Mouse (Mus musculus) ES-E14 (cell line): ENCODE data around the gene Wwtr1. TPM values are rescaled to one million over a fixed set of nuclear protein-coding genes. Genes with fewer than 3 reads are reported as not detected.

Experiments
- DNase-seq: peaks from one replicate; pipeline ENCODE4 v3.0.0-alpha.2; 2013; ENCODE audit warnings: low read depth, low spot score
- H3K27ac ChIP-seq: 2 replicates; pipeline ENCODE4 v1.5.1; 2012; ENCODE audit warnings: low read depth, mild to moderate bottlenecking, low read length, moderate library complexity, mixed read lengths; ENCODE audit not compliant: poor library complexity, insufficient read depth, severe bottlenecking
- H3K36me3 ChIP-seq: 2 replicates; pipeline ENCODE4 v1.6.1; 2012; ENCODE audit warnings: mild to moderate bottlenecking, low read length, moderate library complexity, mixed read lengths; ENCODE audit not compliant: control insufficient read depth, poor library complexity, insufficient read depth, severe bottlenecking
- H3K4me1 ChIP-seq, 2 experiments: fragments of 150-350 bp in 1 of 2; sonication (generic) in 1 of 2; 2 replicates each; pipeline ENCODE4 v1.6.1; 2012; ENCODE audit warnings: low read length in 2 of 2, mild to moderate bottlenecking in 1 of 2, mixed read lengths in 1 of 2; ENCODE audit not compliant: control insufficient read depth in 2 of 2, insufficient read depth in 2 of 2, poor library complexity in 1 of 2
- H3K4me3 ChIP-seq, 2 experiments: fragments of 150-350 bp in 1 of 2; sonication (generic) in 1 of 2; 2 replicates each; pipeline ENCODE4 v1.5.1; 2012; ENCODE audit warnings: low read length in 2 of 2, low read depth in 1 of 2, mild to moderate bottlenecking in 1 of 2, mixed read lengths in 1 of 2; ENCODE audit not compliant: insufficient read depth in 1 of 2, poor library complexity in 1 of 2, severe bottlenecking in 1 of 2
- H3K9ac ChIP-seq: 2 replicates; pipeline ENCODE4 v1.6.1; 2012; ENCODE audit warnings: low read depth, mild to moderate bottlenecking, low read length, mixed read lengths; ENCODE audit not compliant: poor library complexity, insufficient read depth, severe bottlenecking
- H3K9me3 ChIP-seq: fragments of 150-350 bp; sonication (generic); 2 replicates; pipeline ENCODE4 v1.6.1; 2012; ENCODE audit warnings: low read depth, mild to moderate bottlenecking, low read length; ENCODE audit not compliant: control insufficient read depth, insufficient read depth
- CHD2 ChIP-seq: IDR thresholded peaks from 2 replicates; pipeline ENCODE4 v1.6.1; 2014; ENCODE audit warnings: mild to moderate bottlenecking, low read depth, low read length, inconsistent platforms
- HCFC1 ChIP-seq: IDR thresholded peaks from 2 replicates; pipeline ENCODE4 v1.6.1; 2012; ENCODE audit warnings: low read length, inconsistent platforms, borderline replicate concordance; ENCODE audit not compliant: insufficient read depth
- MAFK ChIP-seq: IDR thresholded peaks from 2 replicates; pipeline ENCODE4 v1.6.1; 2014; ENCODE audit warnings: mild to moderate bottlenecking, low read depth, low read length, inconsistent platforms; ENCODE audit not compliant: insufficient read depth
- ZC3H11A ChIP-seq: IDR thresholded peaks from 2 replicates; pipeline ENCODE4 v1.6.1; 2012; ENCODE audit warnings: low read depth, mild to moderate bottlenecking, inconsistent platforms, low read length, borderline replicate concordance
- ZNF384 ChIP-seq: IDR thresholded peaks from 2 replicates; pipeline ENCODE4 v1.6.1; 2012; ENCODE audit warnings: low read depth, low read length, inconsistent platforms
- in situ Hi-C, 2 experiments: fragments of 600-800 bp; cut with MboI; formaldehyde crosslinking; loops; one replicate each; pipeline ENCODE4 v1.15.1; 2025; ENCODE audit warnings: low sequenced_read_pairs in 2 of 2, inconsistent platforms in 1 of 2; ENCODE audit not compliant: unreplicated experiment in 2 of 2
- total RNA-seq: library from RNA; depleted of rRNA; stranded (reverse); fragments of 300-350 nt; gene quantifications from 2 replicates; pipeline ENCODE4 v1.2.3, GENCODE M21; 2012

The Wwtr1 gene
- total RNA-seq, 1 experiment, result 20.0 TPM

DNA sequence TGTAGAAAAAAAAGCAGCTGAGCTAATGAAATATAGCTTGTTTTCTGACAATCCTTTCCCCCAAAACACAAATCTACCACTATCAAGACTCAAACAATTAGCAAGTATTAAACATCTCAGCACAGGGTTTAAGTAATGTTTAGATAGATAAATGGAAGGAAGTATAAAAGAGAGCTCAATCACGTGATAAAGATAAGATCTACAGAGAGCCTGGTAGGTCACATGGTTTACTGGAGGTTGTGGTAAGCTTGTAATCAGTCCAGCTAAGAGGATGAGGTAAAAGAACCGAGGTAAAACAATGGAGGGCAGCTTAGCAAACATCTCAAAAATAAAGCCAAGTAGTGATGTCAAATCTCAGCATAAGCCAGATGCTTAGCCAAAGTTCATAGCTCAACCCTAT is 35.2 kb downstream of the Wwtr1 start:
- no peaks in the 10 kb centered on the region for H3K36me3 ChIP-seq
- no peak overlapping the region for H3K9ac ChIP-seq
- H3K9me3 ChIP-seq, result no peaks in the 10 kb centered on the region
- no peaks in the 10 kb centered on the region for H3K4me1 ChIP-seq
- DNase-seq, result no peak
- no peak overlapping the region for H3K4me3 ChIP-seq
- H3K27ac ChIP-seq, result no peak overlapping the region
- in situ Hi-C loops, result no loop called here
- TF ChIP-seq ZNF384 (no peak), CHD2 (no peak), MAFK (no peak), HCFC1 (no peak), ZC3H11A (no peak)

DNA sequence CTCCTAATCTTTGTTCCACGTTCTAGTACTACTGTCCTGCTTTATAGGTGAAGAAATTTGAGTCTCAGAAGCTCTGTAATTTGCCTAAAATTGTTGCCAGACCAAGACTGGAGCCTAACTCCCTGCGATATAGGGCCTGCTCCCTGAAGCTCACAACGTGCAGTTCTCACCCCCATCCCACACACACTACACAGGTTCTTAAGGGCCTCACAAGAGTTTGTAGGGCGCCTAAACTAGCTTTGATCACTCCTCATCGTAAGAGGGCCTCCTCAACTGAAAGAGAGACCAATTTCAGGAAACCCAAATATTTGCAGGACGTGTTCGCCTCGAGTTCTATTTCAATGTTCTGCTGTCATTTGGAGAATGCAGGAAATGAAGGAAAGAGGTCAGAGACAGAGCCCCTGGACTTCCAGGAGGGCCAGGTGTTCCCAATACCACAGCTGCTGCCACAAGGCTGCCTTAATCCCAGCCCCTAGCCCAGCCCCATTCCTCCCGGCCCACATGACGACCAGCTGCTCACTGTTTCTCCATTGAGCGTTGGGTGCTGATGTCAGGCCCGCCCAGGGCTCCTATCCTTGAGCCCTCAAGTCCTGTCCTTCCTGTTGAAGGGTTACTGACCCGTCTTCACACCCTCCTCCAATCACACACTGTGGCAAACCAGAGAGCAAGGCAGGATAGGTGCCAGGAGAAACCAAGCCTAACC is 40.1 kb downstream of the Wwtr1 start:
- H3K27ac ChIP-seq, result no peak overlapping the region
- DNase-seq, result no peak
- TF ChIP-seq ZNF384 (no peak), MAFK (no peak), CHD2 (no peak), HCFC1 (no peak)
- H3K4me3 ChIP-seq, result no peak overlapping the region
- H3K36me3 ChIP-seq, result no peaks in the 10 kb centered on the region
- no peaks in the 10 kb centered on the region for H3K9me3 ChIP-seq
- in situ Hi-C loops, result no loop called here
- H3K9ac ChIP-seq, result no peak overlapping the region
- no peaks in the 10 kb centered on the region for H3K4me1 ChIP-seq

DNA sequence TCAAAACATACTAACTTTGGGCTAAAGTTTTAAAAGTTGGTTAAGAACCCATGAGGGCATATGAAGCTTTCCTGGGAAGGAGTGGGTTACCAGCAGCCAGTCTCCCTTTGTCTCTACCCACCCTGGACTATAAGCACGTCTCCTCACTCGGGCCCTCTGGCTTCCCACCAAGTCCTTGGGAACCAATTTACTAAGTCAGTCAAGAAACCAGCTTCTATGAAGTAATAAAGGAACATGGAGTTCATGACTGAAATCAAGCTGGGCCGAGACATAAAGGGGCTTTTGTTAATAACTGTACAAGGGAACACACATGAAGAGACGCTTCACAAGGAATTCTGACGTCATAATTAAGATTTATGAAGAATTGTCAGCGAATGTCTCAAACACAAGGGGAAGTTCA is 41.3 kb downstream of the Wwtr1 start:
- in situ Hi-C loops, result no loop called here
- no peaks in the 10 kb centered on the region for H3K9me3 ChIP-seq
- no peak overlapping the region for H3K4me3 ChIP-seq
- DNase-seq, result no peak
- no peaks in the 10 kb centered on the region for H3K4me1 ChIP-seq
- H3K27ac ChIP-seq, result no peak overlapping the region
- H3K9ac ChIP-seq, result no peak overlapping the region
- TF ChIP-seq CHD2 (no peak), ZNF384 (no peak), MAFK (no peak), HCFC1 (no peak), ZC3H11A (no peak)
- no peaks in the 10 kb centered on the region for H3K36me3 ChIP-seq

DNA sequence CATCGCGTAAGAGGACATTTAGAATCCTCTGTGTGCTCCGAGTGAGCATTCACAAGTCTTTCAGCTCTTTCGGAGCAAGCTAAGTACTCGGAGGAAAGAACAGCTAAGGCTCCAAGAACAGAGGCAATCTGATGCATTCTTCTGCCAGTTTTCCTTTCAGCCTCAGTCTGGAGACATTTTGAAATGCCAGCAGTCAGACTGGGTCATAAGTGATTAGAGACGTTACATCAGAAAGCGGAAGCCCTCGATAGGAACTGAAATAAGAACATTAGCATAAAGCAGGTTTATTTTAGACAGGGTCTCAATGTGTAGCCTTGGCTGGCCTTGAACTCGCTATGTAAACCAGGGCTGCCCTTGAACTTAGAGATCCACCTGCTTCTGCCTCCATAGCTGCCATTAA is 41.8 kb downstream of the Wwtr1 start:
- DNase-seq, result no peak
- in situ Hi-C loops, result no loop called here
- no peaks in the 10 kb centered on the region for H3K9me3 ChIP-seq
- H3K4me1 ChIP-seq, result no peaks in the 10 kb centered on the region
- TF ChIP-seq HCFC1, result no peak
- no peak for TF ChIP-seq ZC3H11A
- no peak for TF ChIP-seq MAFK
- H3K27ac ChIP-seq, result no peak overlapping the region
- H3K4me3 ChIP-seq, result no peak overlapping the region
- H3K9ac ChIP-seq, result no peak overlapping the region
- no peaks in the 10 kb centered on the region for H3K36me3 ChIP-seq

DNA sequence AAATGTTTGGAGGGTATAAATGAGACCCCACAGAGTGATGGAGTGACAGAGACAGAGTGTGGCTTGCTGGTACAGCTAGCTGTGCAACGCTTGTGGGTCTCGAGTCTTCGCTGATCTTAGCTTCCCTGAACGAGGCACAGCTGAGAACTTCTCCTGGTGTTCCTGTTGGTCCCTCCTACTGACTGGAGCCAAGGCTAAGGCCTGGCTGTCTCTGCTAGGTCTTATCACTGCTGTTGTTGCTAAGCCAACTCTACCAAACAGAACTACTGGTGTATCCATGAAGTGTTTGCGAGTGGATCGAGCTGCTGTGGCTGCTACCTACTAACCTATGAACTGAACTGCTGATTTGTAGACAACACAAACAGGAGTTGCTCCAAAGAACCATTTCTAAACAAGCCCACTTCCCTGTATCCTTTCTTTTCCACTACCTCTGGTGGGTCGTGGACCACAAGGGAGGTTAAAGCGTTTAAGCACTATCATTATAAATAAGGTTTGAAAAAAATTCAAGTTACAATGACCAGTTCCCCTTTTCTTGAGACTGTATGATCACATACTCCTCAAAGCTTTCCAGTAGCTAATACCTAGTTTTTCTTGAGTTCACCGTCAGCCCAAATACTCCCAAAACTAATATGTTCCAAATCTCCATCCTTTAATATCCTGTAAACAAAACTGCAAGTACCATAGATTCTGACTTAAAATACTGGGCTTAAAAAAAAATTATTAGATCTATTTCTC is 42.6 kb downstream of the Wwtr1 start:
- in situ Hi-C loops, result no loop called here
- H3K27ac ChIP-seq, result no peak overlapping the region
- no peak for DNase-seq
- TF ChIP-seq HCFC1 (no peak), ZNF384 (no peak), ZC3H11A (no peak), MAFK (no peak), CHD2 (no peak)
- H3K9ac ChIP-seq, result no peak overlapping the region
- no peak overlapping the region for H3K4me3 ChIP-seq
- no peaks in the 10 kb centered on the region for H3K4me1 ChIP-seq
- no peaks in the 10 kb centered on the region for H3K9me3 ChIP-seq
- H3K36me3 ChIP-seq, result no peaks in the 10 kb centered on the region
